Comparison of ENCODE assay signal across 8 mouse cellular contexts in the genomic region with DNA sequence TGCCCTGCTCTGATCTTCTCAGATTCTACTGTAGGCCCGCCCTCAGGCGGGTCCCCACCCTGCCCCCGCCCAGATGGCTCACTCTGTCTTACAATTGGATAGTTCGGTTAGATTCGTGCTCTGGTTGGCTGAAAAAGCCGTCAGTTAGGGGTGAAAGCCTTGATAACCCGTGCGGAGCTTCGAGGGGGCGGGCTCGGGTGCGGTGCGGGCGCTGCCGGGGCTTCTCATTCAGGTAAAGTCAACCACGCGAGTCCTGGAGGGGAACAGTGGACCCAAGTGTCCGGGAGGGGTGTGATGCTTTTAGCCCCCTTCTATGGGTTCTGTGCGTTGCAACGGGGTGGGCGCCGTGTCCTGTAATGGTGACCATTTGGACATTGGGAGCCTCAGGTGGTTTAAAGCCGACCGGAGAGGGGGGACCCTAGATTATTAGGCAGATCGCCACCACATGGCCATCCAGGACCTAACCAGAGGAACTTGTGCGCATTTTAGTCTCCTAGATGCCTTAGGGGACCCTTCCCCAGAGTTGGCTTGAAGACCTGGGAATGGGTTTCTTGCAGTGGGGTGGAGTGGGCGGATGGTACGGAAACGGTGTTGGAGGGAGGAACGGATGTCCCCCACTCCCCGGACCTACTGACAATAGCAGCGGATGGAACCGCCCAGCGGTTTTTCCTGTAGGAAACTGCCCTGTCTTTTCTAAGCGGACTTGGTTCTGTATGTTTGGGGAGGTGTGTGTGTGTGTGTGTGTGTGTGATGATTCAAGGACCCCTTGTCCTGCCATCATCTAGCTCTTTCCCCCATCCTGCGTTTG. TPM values are rescaled to one million over a fixed set of nuclear protein-coding genes. Genes with fewer than 3 reads are reported as not detected.
DNase-seq lines count a peak whose midpoint lies in the region; ATAC-seq and TF ChIP-seq lines count a peak whose summit lies in the region.

A gene (plus strand): TSS at position 186 of the 808 bp plus-strand sequence.

- peak within 1 kb of the TSS; percentile 59 for H3K27ac ChIP-seq in forebrain, embryonic 10.5 days
- peak within 1 kb of the TSS; percentile 75 for H3K27ac ChIP-seq in heart, embryonic 15.5 days
- H3K27ac ChIP-seq in liver, embryonic 14.5 days = no peak within 1 kb of the TSS
- H3K27ac ChIP-seq in neural tube, embryonic 11.5 days (ENCODE audit: low read depth, low read length) = no peak within 1 kb of the TSS
- peak within 1 kb of the TSS; percentile 56; the same call in 1 of the 2 replicates for H3K27ac ChIP-seq in stomach, postnatal 0 days (replicated peaks)

- peak within 1 kb of the TSS; percentile 80 for H3K4me2 ChIP-seq in heart, embryonic 15.5 days
- H3K4me2 ChIP-seq in liver, embryonic 14.5 days (ENCODE audit: low read depth) = peak within 1 kb of the TSS; percentile 87
- peak within 1 kb of the TSS; percentile 47 for H3K4me2 ChIP-seq in neural tube, embryonic 11.5 days (ENCODE audit: low read depth)
- H3K4me2 ChIP-seq in stomach, postnatal 0 days (replicated peaks; ENCODE audit: low read depth) = peak within 1 kb of the TSS; percentile 82

- H3K36me3 ChIP-seq in forebrain, embryonic 10.5 days (replicated peaks) = 0 out of 2 replicates have a peak, but pooled peaks cover under 1% of the 10 kb centered on the region
- no peaks in the 10 kb centered on the region for H3K36me3 ChIP-seq in heart, embryonic 15.5 days
- H3K36me3 ChIP-seq in liver, embryonic 14.5 days (replicated peaks; ENCODE audit: control insufficient read depth, insufficient read depth, low read depth) = no peaks in the 10 kb centered on the region
- H3K36me3 ChIP-seq in neural tube, embryonic 11.5 days (ENCODE audit: control insufficient read depth, insufficient read depth, low read length) = no peaks in the 10 kb centered on the region
- no peaks in the 10 kb centered on the region for H3K36me3 ChIP-seq in stomach, postnatal 0 days (ENCODE audit: control insufficient read depth, insufficient read depth, low read length)

- peaks cover 19% of the 10 kb centered on the region for H3K4me1 ChIP-seq in forebrain, embryonic 10.5 days
- peaks cover 26% of the 10 kb centered on the region for H3K4me1 ChIP-seq in heart, embryonic 15.5 days (replicated peaks)
- peaks cover 0 to 12% of the 10 kb centered on the region in 2 experiments; a peak in 3 of 4 replicates for H3K4me1 ChIP-seq in liver, embryonic 14.5 days (replicated peaks; ENCODE audit: control insufficient read depth in 2 of 2, insufficient read depth in 2 of 2, low read length in 1 of 2)
- no peaks in the 10 kb centered on the region for H3K4me1 ChIP-seq in neural tube, embryonic 11.5 days (ENCODE audit: control insufficient read depth, insufficient read depth, low read length)
- H3K4me1 ChIP-seq in stomach, postnatal 0 days (replicated peaks; ENCODE audit: control insufficient read depth, insufficient read depth) = no peaks in the 10 kb centered on the region

- DNase-seq in CD8-positive naive resting alpha-beta T cell, adult 2 months (ENCODE audit: low read depth in 2 of 2, low spot score in 2 of 2) = peak; percentile 69 to 82
- peak; percentile 87 for DNase-seq in c-Kit-positive CD71-negative TER-119-negative erythroid progenitor cells, embryonic 14.5 days (ENCODE audit: low read depth)
- DNase-seq in forebrain, embryonic 10.5 days (ENCODE audit: extremely low spot score, low spot score) = peak; percentile 88
- peak; percentile 96 to 97 for DNase-seq in kidney, postnatal 25 days
- DNase-seq in liver, embryonic 14.5 days (ENCODE audit: low read depth in 3 of 3, low spot score in 3 of 3) = peak; percentile 86 to 93 (median 91)
- DNase-seq in neural tube, embryonic 11.5 days (ENCODE audit: low spot score) = peak; percentile 93
- DNase-seq in stomach, postnatal 0 days (ENCODE audit: low spot score) = peak; percentile 92

- TF ChIP-seq CTCF in liver, embryonic 14.5 days (IDR thresholded peaks at IDR 0.05; ENCODE audit: low read depth) = no peak
- TF ChIP-seq CTCF in stomach, postnatal 0 days (IDR thresholded peaks at IDR 0.05; ENCODE audit: low read depth) = no peak

- H3K27me3 ChIP-seq in forebrain, embryonic 10.5 days (ENCODE audit: poor library complexity, severe bottlenecking) = peaks cover 14% of the 10 kb centered on the region
- peaks cover 39% of the 10 kb centered on the region for H3K27me3 ChIP-seq in heart, embryonic 15.5 days
- H3K27me3 ChIP-seq in liver, embryonic 14.5 days (ENCODE audit: control insufficient read depth, insufficient read depth, low read length) = peaks cover 3% of the 10 kb centered on the region; the same call in 1 of the 2 replicates
- peaks cover 8% of the 10 kb centered on the region for H3K27me3 ChIP-seq in neural tube, embryonic 11.5 days (ENCODE audit: control insufficient read depth, insufficient read depth, low read length)
- H3K27me3 ChIP-seq in stomach, postnatal 0 days (ENCODE audit: control insufficient read depth, insufficient read depth, low read length) = no peaks in the 10 kb centered on the region

- peak; percentile 94 for ATAC-seq in heart, embryonic 15.5 days (replicated peaks; ENCODE audit: insufficient number of reproducible peaks, insufficient read depth, low FRiP score, low read depth)
- ATAC-seq in liver, embryonic 14.5 days (ENCODE audit: insufficient read depth) = peak; percentile 97
- peak; percentile 96 for ATAC-seq in neural tube, embryonic 11.5 days (ENCODE audit: insufficient read depth, low FRiP score, low TSS enrichment)
- ATAC-seq in stomach, postnatal 0 days (ENCODE audit: low FRiP score, low TSS enrichment) = peak; percentile 95

- peak; percentile 42 for TF ChIP-seq EP300 in liver, embryonic 14.5 days (IDR thresholded peaks at IDR 0.05; ENCODE audit: low read depth)
- TF ChIP-seq EP300 in stomach, postnatal 0 days (optimal IDR thresholded peaks at IDR 0.05) = peak; percentile 84

- 1% methylated on average over 36 of the region's 36 CpGs for WGBS in forebrain, embryonic 10.5 days
- WGBS in heart, embryonic 15.5 days = under 1% methylated on average over 36 of the region's 36 CpGs
- under 1% methylated on average over 36 of the region's 36 CpGs for WGBS in liver, embryonic 14.5 days (ENCODE audit: insufficient replicate concordance)
- 2% methylated on average over 36 of the region's 36 CpGs for WGBS in neural tube, embryonic 11.5 days
- WGBS in stomach, postnatal 0 days = under 1% methylated on average over 36 of the region's 36 CpGs

- no peaks in the 10 kb centered on the region for H3K9me3 ChIP-seq in forebrain, embryonic 10.5 days
- no peaks in the 10 kb centered on the region for H3K9me3 ChIP-seq in heart, embryonic 15.5 days (replicated peaks)
- H3K9me3 ChIP-seq in liver, embryonic 14.5 days (ENCODE audit: control insufficient read depth, low read length) = no peaks in the 10 kb centered on the region
- H3K9me3 ChIP-seq in neural tube, embryonic 11.5 days (ENCODE audit: control insufficient read depth, low read length) = no peaks in the 10 kb centered on the region
- H3K9me3 ChIP-seq in stomach, postnatal 0 days (ENCODE audit: control insufficient read depth, low read length) = no peaks in the 10 kb centered on the region

- peak within 1 kb of the TSS; percentile 45 for H3K9ac ChIP-seq in heart, embryonic 15.5 days
- H3K9ac ChIP-seq in liver, embryonic 14.5 days (replicated peaks) = peak within 1 kb of the TSS; percentile 50
- no peak within 1 kb of the TSS for H3K9ac ChIP-seq in neural tube, embryonic 11.5 days (ENCODE audit: low read length)
- H3K9ac ChIP-seq in stomach, postnatal 0 days (ENCODE audit: low read length) = peak within 1 kb of the TSS; percentile 58

- H3K4me3 ChIP-seq in forebrain, embryonic 10.5 days = peak within 1 kb of the TSS; percentile 63
- peak within 1 kb of the TSS; percentile 57 for H3K4me3 ChIP-seq in heart, embryonic 15.5 days
- peak within 1 kb of the TSS; percentile 58 to 81 for H3K4me3 ChIP-seq in liver, embryonic 14.5 days (ENCODE audit: insufficient read depth in 1 of 2, low read depth in 2 of 2, low read length in 2 of 2)
- peak within 1 kb of the TSS; percentile 49 for H3K4me3 ChIP-seq in neural tube, embryonic 11.5 days (ENCODE audit: low read depth, low read length)
- peak within 1 kb of the TSS; percentile 52 for H3K4me3 ChIP-seq in stomach, postnatal 0 days (ENCODE audit: low read depth, low read length)

RNA-seq across cellular contexts. Expression of the gene that starts here (rescaled TPM):
- 22.7 and 27.9 TPM in 2 replicates for polyA plus RNA-seq in forebrain, embryonic 10.5 days (2016; fragmentation: Nextera tagmentation; extraction: Ambion mirVana)
- polyA plus RNA-seq in heart, embryonic 15.5 days (2015; fragmentation: Nextera tagmentation; extraction: Ambion mirVana) = 44.1 and 52.6 TPM in 2 replicates
- polyA plus RNA-seq in liver, embryonic 14.5 days (2012; rRNA removed) = 7.1 and 7.6 TPM in 2 replicates
- 7.3 and 7.7 TPM in 2 replicates for polyA plus RNA-seq in liver, embryonic 14.5 days (2014; fragmentation: Nextera tagmentation; extraction: Ambion mirVana)
- 23.5 TPM in 2 replicates for polyA plus RNA-seq in neural tube, embryonic 11.5 days (2014; fragmentation: Nextera tagmentation; extraction: Ambion mirVana)
- polyA plus RNA-seq in stomach, postnatal 0 days (2015; fragmentation: Nextera tagmentation; extraction: Ambion mirVana) = 17.1 and 20.3 TPM in 2 replicates

Comparison
In these comparisons a context has a peak if more than half of its experiments do, and no peak if none do; other contexts are left out.
1. H3K27ac ChIP-seq: peak in forebrain, embryonic 10.5 days (single experiment), heart, embryonic 15.5 days (single experiment) and stomach, postnatal 0 days (single experiment); none in liver, embryonic 14.5 days (single experiment) and neural tube, embryonic 11.5 days (single experiment).
2. Peak in every context shown above with its lines, with median percentiles within 50 percentile points of each other: DNase-seq, H3K4me3 ChIP-seq, ATAC-seq and H3K4me2 ChIP-seq.